Mouse (Mus musculus) hindbrain, embryonic 11.5 days (tissue): ENCODE data around the gene Sigmar1. TPM values are rescaled to one million over a fixed set of nuclear protein-coding genes. Genes with fewer than 3 reads are reported as not detected.
A peak's percentile ranks its signal among the peaks of the same experiment; 100 is the strongest.

ENCODE experiments used
- ATAC-seq: fragments of 200-750 bp; cut with Nextera tagmentation; 2 replicates; pipeline ENCODE4 v1.8.0; 2017; ENCODE audit warnings: mild to moderate bottlenecking, moderate TSS enrichment, moderate library complexity; ENCODE audit not compliant: low FRiP score
- DNase-seq: peaks from one replicate; pipeline ENCODE4 v3.0.0-alpha.2; 2015; ENCODE audit warnings: low spot score
- H3K27ac ChIP-seq: fragments of 300-500 bp; sonication (generic); 2 replicates; pipeline ENCODE4 v1.5.1; 2014; ENCODE audit warnings: mild to moderate bottlenecking, low read depth, low read length
- H3K27me3 ChIP-seq: fragments of 300-500 bp; sonication (generic); 2 replicates; pipeline ENCODE4 v1.6.1; 2014; ENCODE audit warnings: mild to moderate bottlenecking, low read length, moderate library complexity, mixed read lengths; ENCODE audit not compliant: control insufficient read depth, insufficient read depth
- H3K36me3 ChIP-seq: fragments of 300-500 bp; sonication (generic); 2 replicates; pipeline ENCODE4 v1.6.1; 2014; ENCODE audit warnings: mild to moderate bottlenecking, low read length, moderate library complexity, mixed read lengths; ENCODE audit not compliant: control insufficient read depth, insufficient read depth
- H3K4me1 ChIP-seq: fragments of 300-500 bp; sonication (generic); replicated peaks from 2 replicates; pipeline ENCODE4 v1.6.1; 2014; ENCODE audit warnings: low read length, mixed read lengths; ENCODE audit not compliant: control insufficient read depth, insufficient read depth
- H3K4me2 ChIP-seq: fragments of 300-500 bp; sonication (generic); replicated peaks from 2 replicates; pipeline ENCODE4 v1.6.1; 2014; ENCODE audit warnings: mild to moderate bottlenecking, low read depth, low read length
- H3K4me3 ChIP-seq: fragments of 300-500 bp; sonication (generic); 2 replicates; pipeline ENCODE4 v1.5.1; 2014; ENCODE audit warnings: low read depth, low read length
- H3K9ac ChIP-seq: fragments of 300-500 bp; sonication (generic); 2 replicates; pipeline ENCODE4 v1.6.1; 2014; ENCODE audit warnings: low read depth, low read length
- H3K9me3 ChIP-seq: fragments of 300-500 bp; sonication (generic); 2 replicates; pipeline ENCODE4 v1.6.1; 2016; ENCODE audit warnings: low read length; ENCODE audit not compliant: control insufficient read depth
- WGBS: fragments of 180-500 bp; shearing (Covaris S2); extraction: QIAGEN DNeasy Blood & Tissue Kit; methylation state at CpG from one replicate; pipeline ENCODE4 v1.1.7; 2014; 5-methylcytosine and 5-hydroxymethylcytosine counted together
- polyA plus RNA-seq: library from polyadenylated mRNA; unstranded; fragments of >200 nt; fragmentation: Nextera tagmentation; extraction: Ambion mirVana; gene quantifications from 2 replicates; pipeline ENCODE4 v1.2.1, GENCODE M21; 2014

Sigmar1 gene
- polyA plus RNA-seq, 1 experiment from 2014 or later, result 71.5 TPM

- Histone ChIP-seq H3K36me3 (no peaks in the 10 kb centered on the region), H3K4me3 (peak overlapping the region; percentile 36), H3K27ac (peak overlapping the region; percentile 43; the same call in 1 of the 2 replicates), H3K4me1 (peaks cover 2% of the 10 kb centered on the region; the same call in 1 of the 2 replicates), H3K9me3 (no peaks in the 10 kb centered on the region), H3K4me2 (peak overlapping the region; percentile 40), H3K9ac (peak overlapping the region; percentile 44), H3K27me3 (no peaks in the 10 kb centered on the region)
- no peak for ATAC-seq
- peak; percentile 6 for DNase-seq
- WGBS, result 43% methylated on average over 6 of the region's 6 CpGs
Measured at GRCm38 (mm10) chr4:41759656-41760287, 3.8 kb upstream of the Sigmar1 start.

GRCm38 (mm10) chr4:41759206-41759605, 3.2 kb upstream of the Sigmar1 start:
- no peaks in the 10 kb centered on the region for H3K9me3 ChIP-seq
- DNase-seq (no peak), ATAC-seq (no peak)
- H3K9ac ChIP-seq, result no peak overlapping the region
- no peak overlapping the region for H3K4me2 ChIP-seq
- 87% methylated on average over 9 of the region's 9 CpGs for WGBS
- no peak overlapping the region for H3K27ac ChIP-seq
- no peaks in the 10 kb centered on the region for H3K27me3 ChIP-seq
- no peak overlapping the region for H3K4me3 ChIP-seq
- H3K36me3 ChIP-seq, result no peaks in the 10 kb centered on the region
- H3K4me1 ChIP-seq, result peaks cover 2% of the 10 kb centered on the region; the same call in 1 of the 2 replicates

- Histone ChIP-seq H3K4me1 (peaks cover 2% of the 10 kb centered on the region; the same call in 1 of the 2 replicates), H3K27me3 (no peaks in the 10 kb centered on the region), H3K4me2 (no peak overlapping the region), H3K36me3 (no peaks in the 10 kb centered on the region), H3K4me3 (no peak overlapping the region), H3K27ac (no peak overlapping the region), H3K9ac (no peak overlapping the region), H3K9me3 (no peaks in the 10 kb centered on the region)
- DNase-seq, result no peak
- ATAC-seq, result no peak
- 86% methylated on average over 4 of the region's 4 CpGs for WGBS
Measured at GRCm38 (mm10) chr4:41758701-41759100, 2.7 kb upstream of the Sigmar1 start.

GRCm38 (mm10) chr4:41758021-41758420, 2.1 kb upstream of the Sigmar1 start:
- no peak overlapping the region for H3K27ac ChIP-seq
- H3K4me1 ChIP-seq, result peaks cover 2% of the 10 kb centered on the region; the same call in 1 of the 2 replicates
- no peak overlapping the region for H3K9ac ChIP-seq
- no peaks in the 10 kb centered on the region for H3K9me3 ChIP-seq
- no peaks in the 10 kb centered on the region for H3K36me3 ChIP-seq
- no peak overlapping the region for H3K4me2 ChIP-seq
- 81% methylated on average over 11 of the region's 11 CpGs for WGBS
- no peak for ATAC-seq
- H3K4me3 ChIP-seq, result no peak overlapping the region
- DNase-seq, result no peak
- H3K27me3 ChIP-seq, result no peaks in the 10 kb centered on the region

GRCm38 (mm10) chr4:41757321-41757720, 1.4 kb upstream of the Sigmar1 start:
- Histone ChIP-seq H3K27ac (no peak overlapping the region), H3K9me3 (no peaks in the 10 kb centered on the region), H3K4me1 (peaks cover 2% of the 10 kb centered on the region; the same call in 1 of the 2 replicates), H3K27me3 (no peaks in the 10 kb centered on the region), H3K4me2 (no peak overlapping the region), H3K4me3 (no peak overlapping the region), H3K9ac (no peak overlapping the region), H3K36me3 (no peaks in the 10 kb centered on the region)
- DNase-seq (no peak), ATAC-seq (no peak)
- WGBS, result 95% methylated on average over 13 of the region's 13 CpGs

- H3K4me2 ChIP-seq, result peak overlapping the region; percentile 90
- no peak for ATAC-seq
- H3K9ac ChIP-seq, result peak overlapping the region; percentile 59; the same call in 1 of the 2 replicates
- no peak for DNase-seq
- WGBS, result 74% methylated on average over 8 of the region's 8 CpGs
- H3K27ac ChIP-seq, result no peak overlapping the region
- H3K4me3 ChIP-seq, result peak overlapping the region; percentile 68
- no peaks in the 10 kb centered on the region for H3K36me3 ChIP-seq
- peaks cover 2% of the 10 kb centered on the region; the same call in 1 of the 2 replicates for H3K4me1 ChIP-seq
- no peaks in the 10 kb centered on the region for H3K27me3 ChIP-seq
- H3K9me3 ChIP-seq, result no peaks in the 10 kb centered on the region
Measured at GRCm38 (mm10) chr4:41756440-41756839, 483 bp upstream of the Sigmar1 start.

- H3K4me2 ChIP-seq, result peak within 1 kb of the TSS; percentile 90
- H3K9ac ChIP-seq, result peak within 1 kb of the TSS; percentile 59
- peak within 1 kb of the TSS; percentile 65 for H3K27ac ChIP-seq
- 17% methylated on average over 14 of the region's 14 CpGs for WGBS
- H3K27me3 ChIP-seq, result no peaks in the 10 kb centered on the region
- DNase-seq, result no peak
- peak; percentile 56 for ATAC-seq
- H3K4me1 ChIP-seq, result 0 out of 2 replicates have a peak, but pooled peaks cover 2% of the 10 kb centered on the region
- peak within 1 kb of the TSS; percentile 68 for H3K4me3 ChIP-seq
- no peaks in the 10 kb centered on the region for H3K36me3 ChIP-seq
- H3K9me3 ChIP-seq, result no peaks in the 10 kb centered on the region
Measured at GRCm38 (mm10) chr4:41754797-41755337, 1.1 kb downstream of the Sigmar1 start, which contains the start of gene Galt. Galt (plus strand) TSS chr4:41755228.

GRCm38 (mm10) chr4:41745021-41745420, 10.9 kb downstream of the Sigmar1 start:
- H3K9ac ChIP-seq, result no peak overlapping the region
- WGBS, result 90% methylated on average over 1 of the region's 1 CpGs
- no peak for DNase-seq
- H3K36me3 ChIP-seq, result no peaks in the 10 kb centered on the region
- H3K9me3 ChIP-seq, result no peaks in the 10 kb centered on the region; the same call in 1 of the 2 replicates
- H3K27ac ChIP-seq, result no peak overlapping the region
- no peak overlapping the region for H3K4me3 ChIP-seq
- no peaks in the 10 kb centered on the region for H3K27me3 ChIP-seq
- H3K4me2 ChIP-seq, result no peak overlapping the region
- no peaks in the 10 kb centered on the region for H3K4me1 ChIP-seq
- no peak for ATAC-seq

- no peaks in the 10 kb centered on the region; the same call in 1 of the 2 replicates for H3K9me3 ChIP-seq
Measured at GRCm38 (mm10) chr4:41744131-41744530, 11.8 kb downstream of the Sigmar1 start.

More at GRCm38 (mm10) chr4:41744131-41744530, 11.8 kb downstream of the Sigmar1 start:
- Histone ChIP-seq H3K4me1 (no peaks in the 10 kb centered on the region), H3K4me2 (no peak overlapping the region), H3K27ac (no peak overlapping the region), H3K27me3 (no peaks in the 10 kb centered on the region), H3K36me3 (no peaks in the 10 kb centered on the region), H3K9ac (no peak overlapping the region), H3K4me3 (no peak overlapping the region)
- WGBS, result 67% methylated on average over 2 of the region's 2 CpGs
- no peak for DNase-seq
- ATAC-seq, result no peak
